In genomic region chr4:126468285-126468901, GRCm38 (mm10) we compare ENCODE assay signal across 8 mouse cellular contexts. TPM values are rescaled to one million over a fixed set of nuclear protein-coding genes. Genes with fewer than 3 reads are reported as not detected.
DNase-seq lines count a peak whose midpoint lies in the region; ATAC-seq and TF ChIP-seq lines count a peak whose summit lies in the region.

TSS of gene Ago1 (minus strand) at chr4:126468583.

- H3K4me3 ChIP-seq in gastrocnemius, adult 2 months = peak within 1 kb of the TSS; percentile 98
- H3K4me3 ChIP-seq in hindbrain, postnatal 0 days (ENCODE audit: low read length) = peak within 1 kb of the TSS; percentile 94
- H3K4me3 ChIP-seq in left cerebral cortex, adult 2 months = peak within 1 kb of the TSS; percentile 88

- peaks cover 32% of the 10 kb centered on the region for H3K4me1 ChIP-seq in hindbrain, postnatal 0 days (ENCODE audit: insufficient read depth, low read length)

- H3K27me3 ChIP-seq in hindbrain, postnatal 0 days (ENCODE audit: insufficient read depth, low read length) = no peaks in the 10 kb centered on the region

- peak within 1 kb of the TSS; percentile 87 for H3K27ac ChIP-seq in gastrocnemius, adult 2 months
- peak within 1 kb of the TSS; percentile 95 for H3K27ac ChIP-seq in hindbrain, postnatal 0 days
- H3K27ac ChIP-seq in left cerebral cortex, adult 2 months = peak within 1 kb of the TSS; percentile 95

- peak within 1 kb of the TSS; percentile 77 for H3K4me2 ChIP-seq in hindbrain, postnatal 0 days (ENCODE audit: low read depth, low read length)

- H3K9me3 ChIP-seq in hindbrain, postnatal 0 days (ENCODE audit: low read length) = no peaks in the 10 kb centered on the region

- WGBS in hindbrain, postnatal 0 days = under 1% methylated on average over 48 of the region's 55 CpGs

- H3K36me3 ChIP-seq in hindbrain, postnatal 0 days (ENCODE audit: insufficient read depth, low read length) = no peaks in the 10 kb centered on the region

- DNase-seq in WW6 (ENCODE audit: low read depth, low spot score) = peak; percentile 83
- DNase-seq in cerebellum, postnatal 4 days (ENCODE audit: low spot score in 2 of 2) = peak; percentile 98 to 99
- peak; percentile 97 for DNase-seq in gastrocnemius, adult 2 months
- peak; percentile 97 for DNase-seq in hindbrain, postnatal 0 days (ENCODE audit: low spot score)
- peak; percentile 95 to 97 for DNase-seq in left cerebral cortex, adult 2 months (ENCODE audit: extremely low spot score in 1 of 2, low spot score in 2 of 2)
- DNase-seq in right cerebral cortex, adult 2 months (ENCODE audit: low spot score in 2 of 2) = peak; percentile 93
- DNase-seq in urinary bladder, postnatal 14 days (ENCODE audit: low spot score) = peak; percentile 95

- peak within 1 kb of the TSS; percentile 94 for H3K9ac ChIP-seq in hindbrain, postnatal 0 days (replicated peaks; ENCODE audit: low read length)

- ATAC-seq in hindbrain, postnatal 0 days = peak; percentile 92
- ATAC-seq in megakaryocyte, adult 5-6 weeks (ENCODE audit: poor library complexity, severe bottlenecking) = peak; percentile 100

- intact Hi-C loops in gastrocnemius, adult 2 months (cut with DNase I) = loop anchor here (2.0 kb wide), 1 partner anchor 38 kb away; no protein-coding TSS in a partner anchor
- intact Hi-C loops in left cerebral cortex, adult 2 months (cut with DNase I) = loop anchor here (1.0 to 2.0 kb wide), 2 partner anchors 39 to 64 kb away; partner anchors contain the start of genes Ago3 and Ago4

- TF ChIP-seq CTCF in gastrocnemius, adult 2 months (IDR thresholded peaks at IDR 0.05) = peak; percentile 100; the same call in 1 of the 2 replicates
- peak; percentile 78 for TF ChIP-seq CTCF in hindbrain, postnatal 0 days (IDR thresholded peaks at IDR 0.05; ENCODE audit: low read depth)
- TF ChIP-seq CTCF in left cerebral cortex, adult 2 months (IDR thresholded peaks at IDR 0.05) = peak; percentile 99

RNA-seq across cellular contexts. Expression of gene Ago1, which starts in this region (rescaled TPM):
- 1 to 10 TPM; 6.6 to 7.9 TPM for total RNA-seq in gastrocnemius, adult 2 months (2021)
- total RNA-seq in hindbrain, postnatal 0 days (2014; rRNA removed) = 42.2 TPM in 2 replicates
- polyA plus RNA-seq in hindbrain, postnatal 0 days (2015; fragmentation: Nextera tagmentation; extraction: Ambion mirVana) = 6.0 and 6.5 TPM in 2 replicates
- 10 to 100 TPM; 47.2 to 52.2 TPM for total RNA-seq in left cerebral cortex, adult 2 months (2021)
- 7.7 and 9.4 TPM in 2 replicates for total RNA-seq in megakaryocyte, adult 5-6 weeks (2015)
- total RNA-seq in megakaryocyte, adult 5-6 weeks (2017) = 10.7 and 11.4 TPM in 2 replicates

Comparison
In these comparisons a context has a peak if more than half of its experiments do, and no peak if none do; other contexts are left out.
1. Peak in every context shown above with its lines: DNase-seq, ATAC-seq, H3K4me3 ChIP-seq and H3K27ac ChIP-seq.